Mouse (Mus musculus) limb, embryonic 14.5 days (tissue): ENCODE data around the gene Gm49361. TPM values are rescaled to one million over a fixed set of nuclear protein-coding genes. Genes with fewer than 3 reads are reported as not detected.
A peak's percentile ranks its signal among the peaks of the same experiment; 100 is the strongest.

Experiments used
- ATAC-seq: fragments of 200-750 bp; cut with Nextera tagmentation; 2 replicates; pipeline ENCODE4 v1.8.0; 2017; ENCODE audit warnings: low read depth, moderate number of reproducible peaks, moderate TSS enrichment; ENCODE audit not compliant: low FRiP score
- DNase-seq: peaks from one replicate; pipeline ENCODE4 v3.0.0-alpha.2; 2015; ENCODE audit warnings: low spot score
- H3K27ac ChIP-seq: fragments of 300-500 bp; sonication (generic); replicated peaks from 2 replicates; pipeline ENCODE4 v1.5.1; 2014; ENCODE audit warnings: low read depth, mild to moderate bottlenecking, low read length, moderate library complexity, mixed read lengths
- H3K27me3 ChIP-seq: fragments of 300-500 bp; sonication (generic); 2 replicates; pipeline ENCODE4 v1.6.1; 2014; ENCODE audit warnings: low read length, mixed read lengths; ENCODE audit not compliant: control insufficient read depth, insufficient read depth
- H3K36me3 ChIP-seq: fragments of 300-500 bp; sonication (generic); 2 replicates; pipeline ENCODE4 v1.6.1; 2014; ENCODE audit warnings: mild to moderate bottlenecking, low read length, moderate library complexity, mixed read lengths; ENCODE audit not compliant: control insufficient read depth, insufficient read depth
- H3K4me1 ChIP-seq: fragments of 300-500 bp; sonication (generic); 2 replicates; pipeline ENCODE4 v1.6.1; 2014; ENCODE audit warnings: antibody characterized with exemption, low read length, mixed read lengths; ENCODE audit not compliant: control insufficient read depth, insufficient read depth
- H3K4me2 ChIP-seq: fragments of 300-500 bp; sonication (generic); replicated peaks from 2 replicates; pipeline ENCODE4 v1.6.1; 2014; ENCODE audit warnings: low read depth, mild to moderate bottlenecking, low read length, moderate library complexity; ENCODE audit not compliant: severe bottlenecking
- H3K4me3 ChIP-seq: fragments of 300-500 bp; sonication (generic); replicated peaks from 2 replicates; pipeline ENCODE4 v1.5.1; 2014; ENCODE audit warnings: low read length
- H3K9ac ChIP-seq: fragments of 300-500 bp; sonication (generic); 2 replicates; pipeline ENCODE4 v1.6.1; 2014; ENCODE audit warnings: mild to moderate bottlenecking, low read depth, low read length, moderate library complexity; ENCODE audit not compliant: severe bottlenecking
- H3K9me3 ChIP-seq: fragments of 300-500 bp; sonication (generic); 2 replicates; pipeline ENCODE4 v1.6.1; 2016; ENCODE audit warnings: low read length; ENCODE audit not compliant: control insufficient read depth
- POLR2A ChIP-seq: fragments of 200-500 bp; IDR thresholded peaks from 2 replicates; pipeline ENCODE4 v1.8.0; 2012; ENCODE audit warnings: inconsistent platforms, mild to moderate bottlenecking, moderate library complexity, borderline replicate concordance; ENCODE audit not compliant: insufficient read depth, insufficient read length; ENCODE audit errors: extremely low read depth
- WGBS: fragments of 180-500 bp; shearing (Covaris S2); extraction: QIAGEN DNeasy Blood & Tissue Kit; methylation state at CpG from one replicate; pipeline ENCODE4 v1.1.7; 2014; 5-methylcytosine and 5-hydroxymethylcytosine counted together
- polyA plus RNA-seq, 2 experiments: library from polyadenylated mRNA; depleted of rRNA in 1 of 2; stranded (reverse) in 1 of 2; unstranded in 1 of 2; fragments of >200 nt; fragmentation: Nextera tagmentation in 1 of 2; extraction: Ambion mirVana in 1 of 2; gene quantifications; 2 replicates each; pipeline versions ENCODE4 v1.2.1 to v1.2.3; 2012 to 2014

The Gm49361 gene
- polyA plus RNA-seq, 2 experiments, result not detected

- TF ChIP-seq POLR2A, result no peak
- ATAC-seq (no peak), DNase-seq (peak; percentile 49)
- 65% methylated on average over 18 of the region's 18 CpGs for WGBS
- peaks cover 38% of the 10 kb centered on the region for H3K36me3 ChIP-seq
- H3K4me2 ChIP-seq, result no peak overlapping the region
- no peaks in the 10 kb centered on the region for H3K27me3 ChIP-seq
- H3K4me3 ChIP-seq, result no peak overlapping the region
- H3K9me3 ChIP-seq, result no peaks in the 10 kb centered on the region
- peak overlapping the region; percentile 12; the same call in 1 of the 2 replicates for H3K9ac ChIP-seq
- H3K27ac ChIP-seq, result peak overlapping the region; percentile 71
- 0 out of 2 replicates have a peak, but pooled peaks cover 2% of the 10 kb centered on the region for H3K4me1 ChIP-seq
Measured at GRCm38 (mm10) chr14:57707100-57707893, 38.6 kb downstream of the Gm49361 start.

GRCm38 (mm10) chr14:57706760-57707099 lies 39.2 kb downstream of the Gm49361 start:
- DNase-seq (no peak), ATAC-seq (no peak)
- Histone ChIP-seq H3K27ac (no peak overlapping the region), H3K27me3 (no peaks in the 10 kb centered on the region), H3K4me1 (0 out of 2 replicates have a peak, but pooled peaks cover 5% of the 10 kb centered on the region), H3K9ac (0 out of 2 replicates have a peak overlapping the region, but pooled peaks have one; percentile 12), H3K36me3 (peaks cover 43% of the 10 kb centered on the region), H3K4me3 (no peak overlapping the region), H3K9me3 (no peaks in the 10 kb centered on the region), H3K4me2 (no peak overlapping the region)
- 93% methylated on average over 4 of the region's 4 CpGs for WGBS
- no peak for TF ChIP-seq POLR2A

- WGBS, result 80% methylated on average over 4 of the region's 4 CpGs
- ATAC-seq, result no peak
Measured at GRCm38 (mm10) chr14:57705759-57706158, 40.1 kb downstream of the Gm49361 start.

GRCm38 (mm10) chr14:57705075-57705474 lies 40.8 kb downstream of the Gm49361 start:
- ATAC-seq (no peak), DNase-seq (no peak)
- Histone ChIP-seq H3K36me3 (peaks cover 48% of the 10 kb centered on the region), H3K27me3 (no peaks in the 10 kb centered on the region), H3K27ac (no peak overlapping the region), H3K9ac (no peak overlapping the region), H3K4me1 (0 out of 2 replicates have a peak, but pooled peaks cover 5% of the 10 kb centered on the region), H3K9me3 (no peaks in the 10 kb centered on the region), H3K4me3 (no peak overlapping the region), H3K4me2 (no peak overlapping the region)
- 87% methylated on average over 4 of the region's 4 CpGs for WGBS
- TF ChIP-seq POLR2A, result no peak

More at GRCm38 (mm10) chr14:57705759-57706158, 40.1 kb downstream of the Gm49361 start:
- no peak for TF ChIP-seq POLR2A
- Histone ChIP-seq H3K4me1 (0 out of 2 replicates have a peak, but pooled peaks cover 5% of the 10 kb centered on the region), H3K4me3 (no peak overlapping the region), H3K36me3 (peaks cover 44% of the 10 kb centered on the region), H3K27ac (no peak overlapping the region), H3K9me3 (no peaks in the 10 kb centered on the region), H3K9ac (no peak overlapping the region), H3K4me2 (no peak overlapping the region), H3K27me3 (no peaks in the 10 kb centered on the region)
- no peak for DNase-seq

- Histone ChIP-seq H3K9ac (no peak overlapping the region), H3K4me3 (no peak overlapping the region), H3K27ac (peak overlapping the region; percentile 52; the same call in 1 of the 2 replicates), H3K27me3 (no peaks in the 10 kb centered on the region), H3K36me3 (peaks cover 75% of the 10 kb centered on the region), H3K4me1 (0 out of 2 replicates have a peak, but pooled peaks cover 3% of the 10 kb centered on the region), H3K4me2 (no peak overlapping the region), H3K9me3 (no peaks in the 10 kb centered on the region)
- no peak for TF ChIP-seq POLR2A
- DNase-seq (no peak), ATAC-seq (no peak)
- 56% methylated on average over 12 of the region's 12 CpGs for WGBS
Measured at GRCm38 (mm10) chr14:57701915-57702477, 43.9 kb downstream of the Gm49361 start.
